Mouse (Mus musculus): Measurements from ENCODE around the gene 3110082J24Rik.
"Not testable (repeated sequence)": the region's sequence is repeated elsewhere in the genome, so short reads cannot be mapped to it uniquely, and the experiment has no call there.

3110082J24Rik gene

DNA sequence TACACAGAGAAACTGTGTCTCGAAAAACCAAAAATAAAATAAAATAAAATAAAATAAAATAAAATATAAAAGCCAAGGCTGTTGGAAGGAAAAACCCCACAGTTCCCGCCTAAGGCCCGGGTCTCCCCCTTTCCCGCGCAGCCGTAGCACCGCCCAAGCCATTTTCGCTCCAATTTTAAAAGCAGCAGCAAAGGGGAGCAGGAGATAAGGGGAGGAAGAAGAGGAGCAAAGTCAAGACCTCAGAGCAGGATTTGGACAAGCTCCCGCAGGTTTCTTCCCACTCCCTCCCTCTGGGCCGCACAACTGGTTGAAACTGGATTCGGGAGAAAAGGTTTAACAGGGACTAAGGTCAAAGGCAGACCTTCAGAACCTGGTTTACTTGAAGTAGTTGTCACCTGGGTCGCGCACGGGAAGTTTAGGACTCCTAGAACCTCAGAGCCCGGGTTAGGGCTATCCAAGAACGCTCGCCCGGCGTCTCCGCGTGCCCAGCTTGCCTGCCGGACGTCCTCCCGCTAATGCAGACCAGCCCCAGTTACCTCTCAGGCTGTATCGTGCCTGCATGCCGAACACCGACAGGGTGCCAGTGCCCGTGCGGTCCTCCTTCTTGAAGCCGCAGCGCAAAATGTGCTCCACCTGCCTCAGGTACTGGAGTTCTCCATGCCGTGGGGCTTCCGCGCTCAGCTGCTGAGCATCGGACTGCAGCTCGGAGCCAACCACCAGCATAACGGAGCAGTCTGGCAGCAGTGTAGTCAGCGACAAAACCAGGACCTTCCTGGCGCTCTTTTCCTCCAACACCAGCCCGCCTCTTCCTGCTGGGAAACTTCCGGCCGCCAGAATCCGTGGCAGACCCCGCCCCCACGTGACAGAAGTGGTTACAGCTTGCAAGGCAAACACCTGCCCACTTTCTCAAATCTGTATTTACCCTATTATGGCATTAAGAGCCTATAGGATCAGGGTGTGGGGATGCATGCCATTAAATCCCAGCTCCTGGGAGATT lies 32.8 kb downstream of the 3110082J24Rik start, which contains the start of gene Tyms:
Gene Tyms (minus strand): TSS at position 793 of the 997 bp plus-strand sequence.
- DNase-seq (ENCODE audit: low spot score in 2 of 2), result peak; percentile 64 to 87

DNA sequence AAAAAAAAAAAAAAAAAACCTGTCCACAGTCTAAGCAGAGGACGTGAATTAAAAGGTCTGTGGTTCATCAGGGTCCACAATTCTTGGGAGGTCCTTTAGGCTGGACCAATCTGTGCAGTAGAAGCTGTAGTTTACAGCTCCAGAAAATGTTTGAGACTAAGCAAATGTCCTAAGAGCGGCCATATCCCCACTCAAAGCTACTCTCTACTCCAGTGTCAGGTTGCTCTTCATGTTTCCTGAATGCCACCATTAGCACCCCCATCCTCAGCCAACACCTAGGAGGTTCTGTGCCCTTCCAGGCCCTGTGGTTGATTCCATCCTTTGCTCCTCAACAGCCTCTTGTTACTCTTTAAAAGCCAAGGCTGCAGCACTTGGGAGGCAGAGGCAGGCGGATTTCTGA lies 33.5 kb downstream of the 3110082J24Rik start:
- peak in 1 of 2 experiments; percentile 20 for DNase-seq (ENCODE audit: low spot score in 2 of 2)

- no peak for DNase-seq (ENCODE audit: low spot score in 2 of 2)
These were observed 34.2 kb downstream of the 3110082J24Rik start for GRCm38 (mm10) chr5:30071677-30072076.

GRCm38 (mm10) chr5:30067726-30068125 lies 38.2 kb downstream of the 3110082J24Rik start:
- no peak for DNase-seq (ENCODE audit: low spot score in 2 of 2)

- DNase-seq (ENCODE audit: low spot score in 2 of 2), result not testable (repeated sequence)
These were observed 46.3 kb downstream of the 3110082J24Rik start for GRCm38 (mm10) chr5:30059607-30060006.

DNA sequence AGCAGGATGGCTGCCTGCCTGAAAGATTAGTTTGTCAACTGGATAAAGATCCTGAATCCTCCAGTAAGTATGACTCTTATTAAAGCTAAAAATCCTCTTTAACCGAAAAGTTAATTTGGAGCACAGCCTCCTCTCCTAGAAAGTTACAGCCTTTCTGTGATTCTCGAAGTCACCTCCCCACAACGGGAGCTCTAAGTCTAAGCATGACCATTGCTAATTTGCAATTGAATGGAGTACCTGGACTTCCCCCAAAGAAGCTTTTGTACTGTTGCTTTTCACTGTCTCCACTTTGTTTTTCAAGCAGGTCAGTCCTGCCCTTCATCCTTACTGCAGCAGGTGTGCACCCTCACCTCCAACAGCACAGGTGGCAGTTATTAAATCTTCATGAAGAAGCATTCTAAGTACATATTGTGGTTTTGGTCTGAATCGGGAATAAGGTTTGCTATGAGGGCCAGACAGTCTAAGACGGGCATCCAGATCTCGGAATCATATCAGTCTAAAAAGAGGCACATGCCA lies 47.6 kb downstream of the 3110082J24Rik start:
- no peak for DNase-seq (ENCODE audit: low spot score in 2 of 2)

Data from spleen, postnatal 10 days (tissue).